In the genomic region with DNA sequence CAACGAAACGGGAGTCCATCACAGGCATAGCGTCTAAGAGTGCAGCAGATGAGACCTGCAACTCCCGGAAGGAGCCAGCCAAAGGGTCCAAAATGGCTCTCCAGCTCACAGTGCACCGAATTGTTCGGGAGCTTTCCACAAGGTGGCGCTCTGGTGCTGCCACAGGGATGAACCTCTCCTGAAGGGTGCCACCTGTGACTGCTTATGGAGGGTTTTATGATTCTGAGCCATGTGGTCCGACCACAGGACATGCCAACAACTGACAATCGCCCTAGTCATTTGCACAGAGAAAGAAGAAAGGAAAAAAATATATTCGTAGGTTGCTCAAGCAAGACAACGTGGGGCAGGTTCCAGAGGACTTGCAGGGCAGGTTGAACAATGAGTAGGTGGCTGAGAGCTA, we compare ENCODE assay signal across 9 mouse cellular contexts.
A peak's percentile ranks its signal among the peaks of the same experiment; 100 is the strongest.
DNase-seq lines count a peak whose midpoint lies in the region; ATAC-seq and TF ChIP-seq lines count a peak whose summit lies in the region.
"Had no signal": no experiment of that assay in that cellular context is flagged by ENCODE, and none has a peak within 500 bp of the region (broad histone marks: within the 10 kb centered on the region; RNA-seq: fewer than 3 reads in every experiment).

No protein-coding gene starts in this region.

- 31% methylated on average over 11 of the region's 11 CpGs for WGBS in heart, postnatal 0 days

- TF ChIP-seq EP300 in CH12.LX (IDR thresholded peaks at IDR 0.05; ENCODE audit: low read length), result no peak
- no peak for TF ChIP-seq EP300 in heart, postnatal 0 days (IDR thresholded peaks at IDR 0.05; ENCODE audit: low read depth)

- peak; percentile 63 to 90 for TF ChIP-seq CTCF in CH12.LX (conservative IDR thresholded peaks at IDR 0.05 in 1 of 2, IDR thresholded peaks at IDR 0.05 in 1 of 2; ENCODE audit: low read depth in 2 of 2, low read length in 2 of 2)
- TF ChIP-seq CTCF in heart, postnatal 0 days (IDR thresholded peaks at IDR 0.05; ENCODE audit: low read depth), result peak; percentile 57
- TF ChIP-seq CTCF in layer of hippocampus, adult 2 months (conservative IDR thresholded peaks at IDR 0.05), result peak; percentile 94

- dilution Hi-C loops in CH12.LX (cut with MboI; ENCODE audit: extremely low pct_ligation_motif_present, extremely low pct_unique_long_range_greater_than_20kb, low sequenced_read_pairs), result no loop called here

- H3K27ac ChIP-seq in CH12.LX (ENCODE audit: insufficient read depth, low read depth), result no peak overlapping the region
- peak overlapping the region; percentile 13; the same call in 1 of the 2 replicates for H3K27ac ChIP-seq in heart, postnatal 0 days (ENCODE audit: low read depth)
- peak overlapping the region; percentile 51; the same call in 1 of the 2 replicates for H3K27ac ChIP-seq in layer of hippocampus, adult 2 months
- H3K27ac ChIP-seq: midbrain, embryonic 12.5 days had no signal

- TF ChIP-seq POLR2A in CH12.LX (IDR thresholded peaks at IDR 0.05; ENCODE audit: low read depth, low read length), result no peak

- no peaks in the 10 kb centered on the region for H3K79me2 ChIP-seq in CH12.LX (replicated peaks; ENCODE audit: control insufficient read depth, extremely low read depth, insufficient read depth, poor library complexity, severe bottlenecking)

- DNase-seq in CH12.LX (ENCODE audit: extremely low read depth), result peak; percentile 95
- DNase-seq in adrenal gland, adult 18-20 months (ENCODE audit: low spot score in 2 of 2), result peak; percentile 11 to 49
- DNase-seq in embryo, embryonic 11.5 days (ENCODE audit: low read depth, low spot score), result peak; percentile 53
- DNase-seq in heart, postnatal 0 days (ENCODE audit: low spot score), result peak; percentile 39
- DNase-seq in layer of hippocampus, adult 2 months (ENCODE audit: low spot score in 2 of 2), result peak; percentile 78 to 92
- peak; percentile 83 for DNase-seq in lung, postnatal 14 days
- peak; percentile 13 to 46 for DNase-seq in spleen, adult 18-20 months

- H3K9me3 ChIP-seq in CH12.LX (replicated peaks; ENCODE audit: low read length), result peaks cover 4% of the 10 kb centered on the region
- no peaks in the 10 kb centered on the region for H3K9me3 ChIP-seq in heart, postnatal 0 days (replicated peaks; ENCODE audit: control insufficient read depth, low read length)

- in situ Hi-C loops in CH12.LX (cut with MboI; ENCODE audit: low pct_ligation_motif_present, low pct_unique_long_range_greater_than_20kb, low sequenced_read_pairs), result no loop called here

- no peak for ATAC-seq in heart, postnatal 0 days (ENCODE audit: insufficient read depth, low read depth)
- ATAC-seq in monocyte, adult 5-6 weeks (replicated peaks; ENCODE audit: insufficient number of reproducible peaks, low FRiP score, low TSS enrichment, poor library complexity, severe bottlenecking), result no peak

- H3K4me1 ChIP-seq in CH12.LX (ENCODE audit: control insufficient read depth in 1 of 2, insufficient read depth in 2 of 2), result peaks cover 0 to 9% of the 10 kb centered on the region in 2 experiments; a peak in 1 of 4 replicates
- H3K4me1 ChIP-seq in heart, postnatal 0 days (ENCODE audit: control insufficient read depth, insufficient read depth), result no peaks in the 10 kb centered on the region
- H3K4me1 ChIP-seq: midbrain, embryonic 12.5 days had no signal

- no peaks in the 10 kb centered on the region for H3K27me3 ChIP-seq in CH12.LX (replicated peaks)
- H3K27me3 ChIP-seq in heart, postnatal 0 days (ENCODE audit: control insufficient read depth, insufficient read depth, low read length), result no peaks in the 10 kb centered on the region
- H3K27me3 ChIP-seq: midbrain, embryonic 12.5 days had no signal

- TF ChIP-seq RAD21 in CH12.LX (IDR thresholded peaks at IDR 0.05; ENCODE audit: low read depth, low read length), result peak; percentile 86

- peaks cover 0 to 4% of the 10 kb centered on the region in 2 experiments for H3K36me3 ChIP-seq in CH12.LX (replicated peaks in 1 of 2; ENCODE audit: control insufficient read depth in 1 of 2, insufficient read depth in 1 of 2, low read length in 1 of 2)
- H3K36me3 ChIP-seq in heart, postnatal 0 days (replicated peaks; ENCODE audit: control insufficient read depth, insufficient read depth, low read length), result no peaks in the 10 kb centered on the region
- H3K36me3 ChIP-seq: midbrain, embryonic 12.5 days had no signal

- H3K4me2 ChIP-seq in CH12.LX (ENCODE audit: insufficient read depth, low read depth, poor library complexity, severe bottlenecking), result peak overlapping the region; percentile 8; the same call in 1 of the 2 replicates
- no peak overlapping the region for H3K4me2 ChIP-seq in heart, postnatal 0 days (ENCODE audit: low read depth, low read length)
- H3K4me2 ChIP-seq: midbrain, embryonic 12.5 days had no signal

- H3K9ac ChIP-seq in CH12.LX (ENCODE audit: insufficient read depth, low read depth), result no peak overlapping the region
- no peak overlapping the region for H3K9ac ChIP-seq in heart, postnatal 0 days (replicated peaks; ENCODE audit: low read depth, low read length)
- H3K9ac ChIP-seq: midbrain, embryonic 12.5 days had no signal

- H3K4me3 ChIP-seq in CH12.LX (replicated peaks in 1 of 3; ENCODE audit: low read depth in 2 of 3, low read length in 2 of 3, poor library complexity in 1 of 3), result peak overlapping the region in 2 of 3 experiments; percentile 39 to 40
- no peak overlapping the region for H3K4me3 ChIP-seq in heart, postnatal 0 days (ENCODE audit: low read depth, low read length)
- peak overlapping the region; percentile 36 for H3K4me3 ChIP-seq in layer of hippocampus, adult 2 months
- H3K4me3 ChIP-seq: midbrain, embryonic 12.5 days had no signal

TF ChIP-seq in CH12.LX, 34 proteins besides CTCF, POLR2A, EP300 and RAD21:
- TF ChIP-seq ZKSCAN1 (IDR thresholded peaks at IDR 0.05; ENCODE audit: borderline replicate concordance, low read depth, low read length), result no peak
- TF ChIP-seq MYC (IDR thresholded peaks at IDR 0.05; ENCODE audit: low read depth, low read length), result peak; percentile 75; the same call in 1 of the 2 replicates
- peak; percentile 60 for TF ChIP-seq SMC3 (IDR thresholded peaks at IDR 0.05; ENCODE audit: low read depth, low read length)
- TF ChIP-seq UBTF (IDR thresholded peaks at IDR 0.05; ENCODE audit: low read depth, low read length), result no peak
- no peak for TF ChIP-seq TBP (conservative IDR thresholded peaks at IDR 0.05; ENCODE audit: low read depth, low read length)
- TF ChIP-seq TCF12 (IDR thresholded peaks at IDR 0.05; ENCODE audit: low read depth, low read length), result no peak
- no peak for TF ChIP-seq JUND (conservative IDR thresholded peaks at IDR 0.05; ENCODE audit: low read depth, low read length)
- TF ChIP-seq NRF1 (IDR thresholded peaks at IDR 0.05; ENCODE audit: low read depth, low read length), result no peak
- TF ChIP-seq BHLHE40 (IDR thresholded peaks at IDR 0.05; ENCODE audit: low read depth, low read length), result no peak
- no peak for TF ChIP-seq CHD2 (IDR thresholded peaks at IDR 0.05; ENCODE audit: low read length)
- TF ChIP-seq MAZ (IDR thresholded peaks at IDR 0.05; ENCODE audit: low read depth, low read length), result no peak
- TF ChIP-seq PAX5 (IDR thresholded peaks at IDR 0.05; ENCODE audit: low read length), result no peak
- no peak for TF ChIP-seq ZNF384 (IDR thresholded peaks at IDR 0.05; ENCODE audit: low read depth, low read length)
- TF ChIP-seq MAFK (IDR thresholded peaks at IDR 0.05; ENCODE audit: insufficient replicate concordance, low read length), result no peak
- TF ChIP-seq GABPA (IDR thresholded peaks at IDR 0.05; ENCODE audit: insufficient replicate concordance, low read depth, low read length), result no peak
- TF ChIP-seq ETS1 (conservative IDR thresholded peaks at IDR 0.05; ENCODE audit: low read depth, low read length), result no peak
- peak; percentile 76 for TF ChIP-seq ELF1 (IDR thresholded peaks at IDR 0.05; ENCODE audit: low read depth, low read length)
- TF ChIP-seq RCOR1 (conservative IDR thresholded peaks at IDR 0.05; ENCODE audit: low read depth, low read length), result no peak
- TF ChIP-seq ZC3H11A (IDR thresholded peaks at IDR 0.05; ENCODE audit: low read depth, low read length), result no peak

Comparison
In these comparisons a context has a peak if more than half of its experiments do, and no peak if none do; other contexts are left out.
1. DNase-seq: peak in every context shown above with its lines; median percentile 95 in CH12.LX; 85 in layer of hippocampus, adult 2 months; 83 in lung, postnatal 14 days; 53 in embryo, embryonic 11.5 days; 39 in heart, postnatal 0 days; 30 in adrenal gland, adult 18-20 months; 30 in spleen, adult 18-20 months.